Mouse (Mus musculus) CH12.LX (cell line): ENCODE measurements around the gene Cfap46. TPM values are rescaled to one million over a fixed set of nuclear protein-coding genes. Genes with fewer than 3 reads are reported as not detected.

Experiments
- DNase-seq: peaks from one replicate; pipeline ENCODE4 v3.0.0-alpha.2; 2013; ENCODE audit errors: extremely low read depth
- H3K27ac ChIP-seq: 2 replicates; pipeline ENCODE4 v1.5.1; 2012; ENCODE audit warnings: low read depth, mild to moderate bottlenecking, control low read depth, moderate library complexity; ENCODE audit not compliant: insufficient read depth
- H3K27me3 ChIP-seq: replicated peaks from 2 replicates; pipeline ENCODE3; 2012; ENCODE audit warnings: inconsistent platforms
- H3K36me3 ChIP-seq, 2 experiments: replicated peaks in 1 of 2; 2 replicates each; pipeline versions ENCODE3 to v1.6.1; 2012; ENCODE audit warnings: inconsistent platforms in 1 of 2, low read length in 1 of 2, mild to moderate bottlenecking in 1 of 2, mixed read lengths in 1 of 2, moderate library complexity in 1 of 2; ENCODE audit not compliant: control insufficient read depth in 1 of 2, insufficient read depth in 1 of 2
- H3K4me1 ChIP-seq, 2 experiments: 2 replicates each; pipeline ENCODE4 v1.6.1; 2012; ENCODE audit warnings: inconsistent platforms in 1 of 2, moderate library complexity in 1 of 2; ENCODE audit not compliant: insufficient read depth in 2 of 2, control insufficient read depth in 1 of 2
- H3K4me2 ChIP-seq: 2 replicates; pipeline ENCODE4 v1.6.1; 2012; ENCODE audit warnings: low read depth, mild to moderate bottlenecking, control low read depth; ENCODE audit not compliant: poor library complexity, insufficient read depth, severe bottlenecking
- H3K4me3 ChIP-seq, 3 experiments: fragments of 150-350 bp in 1 of 3; sonication (generic) in 1 of 3; replicated peaks in 1 of 3; 2 replicates each; pipeline versions ENCODE3 to v1.5.1; 2011 to 2012; ENCODE audit warnings: low read depth in 2 of 3, low read length in 2 of 3, mild to moderate bottlenecking in 2 of 3, moderate library complexity in 2 of 3, control low read depth in 1 of 3, improper control_type of control experiment in 1 of 3, inconsistent platforms in 1 of 3, mixed read lengths in 1 of 3; ENCODE audit not compliant: poor library complexity in 1 of 3
- H3K79me2 ChIP-seq: replicated peaks from 2 replicates; pipeline ENCODE4 v1.6.1; 2012; ENCODE audit warnings: mild to moderate bottlenecking, moderate library complexity; ENCODE audit not compliant: control insufficient read depth, poor library complexity, insufficient read depth, severe bottlenecking; ENCODE audit errors: extremely low read depth
- H3K9ac ChIP-seq: 2 replicates; pipeline ENCODE4 v1.6.1; 2012; ENCODE audit warnings: low read depth, mild to moderate bottlenecking, control low read depth, moderate library complexity; ENCODE audit not compliant: insufficient read depth
- H3K9me3 ChIP-seq: replicated peaks from 2 replicates; pipeline ENCODE3; 2012; ENCODE audit warnings: low read length, inconsistent platforms, mixed read lengths
- BHLHE40 ChIP-seq: IDR thresholded peaks from 2 replicates; pipeline ENCODE4 v1.6.1; 2011; ENCODE audit warnings: mild to moderate bottlenecking, low read depth, low read length, improper control_type of control experiment
- CHD1 ChIP-seq: IDR thresholded peaks from 2 replicates; pipeline ENCODE4 v1.6.1; 2012; ENCODE audit warnings: low read depth, low read length, improper control_type of control experiment, inconsistent platforms
- CHD2 ChIP-seq: IDR thresholded peaks from 2 replicates; pipeline ENCODE4 v1.6.1; 2011; ENCODE audit warnings: low read length, improper control_type of control experiment
- CTCF ChIP-seq, 2 experiments: IDR thresholded peaks in 1 of 2; conservative IDR thresholded peaks in 1 of 2; 2 replicates each; pipeline ENCODE4 v1.5.1; 2011 to 2012; ENCODE audit warnings: low read depth in 2 of 2, low read length in 2 of 2, improper control_type of control experiment in 1 of 2, inconsistent platforms in 1 of 2, mild to moderate bottlenecking in 1 of 2, moderate library complexity in 1 of 2
- E2F4 ChIP-seq: IDR thresholded peaks from 2 replicates; pipeline ENCODE4 v1.6.1; 2011; ENCODE audit warnings: low read depth, low read length, improper control_type of control experiment; ENCODE audit not compliant: insufficient replicate concordance
- ELF1 ChIP-seq: IDR thresholded peaks from 2 replicates; pipeline ENCODE4 v1.6.1; 2014; ENCODE audit warnings: low read depth, mild to moderate bottlenecking, inconsistent platforms, low read length, improper control_type of control experiment
- EP300 ChIP-seq: IDR thresholded peaks from 2 replicates; pipeline ENCODE4 v1.6.1; 2011; ENCODE audit warnings: low read length, improper control_type of control experiment
- ETS1 ChIP-seq: conservative IDR thresholded peaks from 2 replicates; pipeline ENCODE4 v1.6.1; 2012; ENCODE audit warnings: low read depth, mild to moderate bottlenecking, inconsistent platforms, low read length, improper control_type of control experiment, moderate library complexity
- GABPA ChIP-seq: IDR thresholded peaks from 2 replicates; pipeline ENCODE4 v1.6.1; 2012; ENCODE audit warnings: low read depth, low read length, improper control_type of control experiment, inconsistent platforms; ENCODE audit not compliant: insufficient replicate concordance
- HCFC1 ChIP-seq: IDR thresholded peaks from 2 replicates; pipeline ENCODE4 v1.6.1; 2012; ENCODE audit warnings: low read depth, mild to moderate bottlenecking, inconsistent platforms, low read length, improper control_type of control experiment
- IRF4 ChIP-seq: IDR thresholded peaks from 2 replicates; pipeline ENCODE4 v1.6.1; 2014; ENCODE audit warnings: low read depth, mild to moderate bottlenecking, inconsistent platforms, low read length, improper control_type of control experiment
- JUN ChIP-seq: IDR thresholded peaks from 2 replicates; pipeline ENCODE4 v1.6.1; 2011; ENCODE audit warnings: low read depth, mild to moderate bottlenecking, low read length, improper control_type of control experiment, moderate library complexity; ENCODE audit not compliant: insufficient read depth
- JUND ChIP-seq: conservative IDR thresholded peaks from 2 replicates; pipeline ENCODE4 v1.6.1; 2011; ENCODE audit warnings: low read depth, low read length, improper control_type of control experiment
- KAT2A ChIP-seq: IDR thresholded peaks from 2 replicates; pipeline ENCODE4 v1.6.1; 2012; ENCODE audit warnings: low read length, improper control_type of control experiment, inconsistent platforms; ENCODE audit not compliant: insufficient replicate concordance
- MAFK ChIP-seq: IDR thresholded peaks from 2 replicates; pipeline ENCODE4 v1.6.1; 2011; ENCODE audit warnings: low read length, improper control_type of control experiment; ENCODE audit not compliant: insufficient replicate concordance
- MAX ChIP-seq: IDR thresholded peaks from 2 replicates; pipeline ENCODE4 v1.6.1; 2011; ENCODE audit warnings: low read length, improper control_type of control experiment
- MAZ ChIP-seq: IDR thresholded peaks from 2 replicates; pipeline ENCODE4 v1.6.1; 2012; ENCODE audit warnings: low read depth, mild to moderate bottlenecking, inconsistent platforms, low read length, improper control_type of control experiment, moderate library complexity
- MEF2A ChIP-seq: IDR thresholded peaks from 2 replicates; pipeline ENCODE4 v1.6.1; 2014; ENCODE audit warnings: low read depth, mild to moderate bottlenecking, inconsistent platforms, low read length, improper control_type of control experiment, borderline replicate concordance
- MXI1 ChIP-seq: IDR thresholded peaks from 2 replicates; pipeline ENCODE4 v1.6.1; 2011; ENCODE audit warnings: mild to moderate bottlenecking, low read depth, low read length, improper control_type of control experiment
- MYC ChIP-seq: IDR thresholded peaks from 2 replicates; pipeline ENCODE4 v1.6.1; 2011; ENCODE audit warnings: low read depth, mild to moderate bottlenecking, improper control_type of control experiment, low read length
- NELFE ChIP-seq: IDR thresholded peaks from 2 replicates; pipeline ENCODE4 v1.6.1; 2011; ENCODE audit warnings: low read depth, low read length, improper control_type of control experiment
- NRF1 ChIP-seq: IDR thresholded peaks from 2 replicates; pipeline ENCODE4 v1.6.1; 2014; ENCODE audit warnings: low read depth, mild to moderate bottlenecking, inconsistent platforms, low read length, improper control_type of control experiment, moderate library complexity
- PAX5 ChIP-seq: IDR thresholded peaks from 2 replicates; pipeline ENCODE4 v1.6.1; 2012; ENCODE audit warnings: low read length, inconsistent platforms, mixed read lengths
- POLR2A ChIP-seq: IDR thresholded peaks from 2 replicates; pipeline ENCODE4 v1.6.1; 2011; ENCODE audit warnings: low read depth, mild to moderate bottlenecking, improper control_type of control experiment, low read length
- POLR2AphosphoS2 ChIP-seq: IDR thresholded peaks from 2 replicates; pipeline ENCODE4 v1.6.1; 2011; ENCODE audit warnings: low read depth, low read length, improper control_type of control experiment
- RAD21 ChIP-seq: IDR thresholded peaks from 2 replicates; pipeline ENCODE4 v1.6.1; 2011; ENCODE audit warnings: low read depth, mild to moderate bottlenecking, low read length, improper control_type of control experiment, moderate library complexity
- RCOR1 ChIP-seq: conservative IDR thresholded peaks from 2 replicates; pipeline ENCODE4 v1.6.1; 2012; ENCODE audit warnings: low read depth, mild to moderate bottlenecking, inconsistent platforms, low read length, improper control_type of control experiment
- SIN3A ChIP-seq: IDR thresholded peaks from 2 replicates; pipeline ENCODE4 v1.6.1; 2012; ENCODE audit warnings: low read length, improper control_type of control experiment, inconsistent platforms
- SMC3 ChIP-seq: IDR thresholded peaks from 2 replicates; pipeline ENCODE4 v1.6.1; 2011; ENCODE audit warnings: low read depth, low read length, improper control_type of control experiment
- TBP ChIP-seq: conservative IDR thresholded peaks from 2 replicates; pipeline ENCODE4 v1.6.1; 2011; ENCODE audit warnings: low read depth, low read length, improper control_type of control experiment
- TCF12 ChIP-seq: IDR thresholded peaks from 2 replicates; pipeline ENCODE4 v1.6.1; 2014; ENCODE audit warnings: low read depth, mild to moderate bottlenecking, inconsistent platforms, low read length, improper control_type of control experiment
- UBTF ChIP-seq: IDR thresholded peaks from 2 replicates; pipeline ENCODE4 v1.6.1; 2012; ENCODE audit warnings: low read depth, mild to moderate bottlenecking, inconsistent platforms, low read length, improper control_type of control experiment, moderate library complexity
- USF1 ChIP-seq: IDR thresholded peaks from 2 replicates; pipeline ENCODE4 v1.6.1; 2014; ENCODE audit warnings: low read depth, mild to moderate bottlenecking, inconsistent platforms, low read length, improper control_type of control experiment
- USF2 ChIP-seq: conservative IDR thresholded peaks from 2 replicates; pipeline ENCODE4 v1.6.1; 2011; ENCODE audit warnings: low read depth, low read length, improper control_type of control experiment
- ZC3H11A ChIP-seq: IDR thresholded peaks from 2 replicates; pipeline ENCODE4 v1.6.1; 2012; ENCODE audit warnings: low read depth, mild to moderate bottlenecking, inconsistent platforms, low read length, improper control_type of control experiment
- ZKSCAN1 ChIP-seq: IDR thresholded peaks from 2 replicates; pipeline ENCODE4 v1.6.1; 2012; ENCODE audit warnings: low read depth, inconsistent platforms, low read length, improper control_type of control experiment, borderline replicate concordance
- ZMIZ1 ChIP-seq: IDR thresholded peaks from 2 replicates; pipeline ENCODE4 v1.6.1; 2012; ENCODE audit warnings: low read depth, mild to moderate bottlenecking, inconsistent platforms, low read length, improper control_type of control experiment
- ZNF384 ChIP-seq: IDR thresholded peaks from 2 replicates; pipeline ENCODE4 v1.6.1; 2012; ENCODE audit warnings: low read depth, low read length, improper control_type of control experiment, inconsistent platforms
- dilution Hi-C: fragments of 300-500 bp; cut with MboI; formaldehyde crosslinking; loops from 2 replicates; pipeline ENCODE4 v1.14.3; 2020; ENCODE audit warnings: low sequenced_read_pairs; ENCODE audit not compliant: extremely low pct_unique_long_range_greater_than_20kb, extremely low pct_ligation_motif_present
- in situ Hi-C: fragments of 300-500 bp; cut with MboI; formaldehyde crosslinking; loops from 3 replicates; pipeline ENCODE4 v1.14.3; 2019; ENCODE audit warnings: low sequenced_read_pairs, low pct_ligation_motif_present, low pct_unique_long_range_greater_than_20kb, mixed read lengths
- polyA plus RNA-seq: library from polyadenylated mRNA; unstranded; fragments of >175 nt; gene quantifications from 2 replicates; pipeline ENCODE4 v1.2.1, GENCODE M21; 2012; ENCODE audit warnings: low read depth; ENCODE audit not compliant: insufficient read length
- total RNA-seq, 2 experiments: library from RNA; depleted of rRNA; stranded (reverse); fragments of 300-350 nt in 1 of 2; fragments of >200 nt in 1 of 2; gene quantifications; 2 replicates each; pipeline ENCODE4 v1.2.3; 2012 to 2014

Cfap46 gene
- total and polyA plus RNA-seq, 3 experiments = 0.11 to 0.13 (median 0.11) TPM

GRCm38 (mm10) chr7:139711821-139712220, 28.2 kb upstream of the Cfap46 start:
- Histone ChIP-seq H3K27me3 (no peaks in the 10 kb centered on the region), H3K9me3 (peaks cover 9% of the 10 kb centered on the region), H3K9ac (peak overlapping the region; percentile 50; the same call in 1 of the 2 replicates), H3K4me1 (peaks cover 10 to 46% of the 10 kb centered on the region in 2 experiments), H3K36me3 (no peaks in the 10 kb centered on the region), H3K79me2 (no peaks in the 10 kb centered on the region), H3K27ac (peak overlapping the region; percentile 89), H3K4me2 (peak overlapping the region; percentile 70; the same call in 1 of the 2 replicates), H3K4me3 (no peak overlapping the region)
- in situ Hi-C loops = no loop called here
- dilution Hi-C loops = no loop called here
- TF ChIP-seq CTCF (conservative IDR thresholded peaks at IDR 0.05 in 1 of 2, IDR thresholded peaks at IDR 0.05 in 1 of 2; ENCODE audit: low read depth in 2 of 2, low read length in 2 of 2) (peak in 1 of 2 experiments; percentile 57; a peak in 2 of 4 replicates), POLR2A (peak; percentile 62), JUND (peak; percentile 98), EP300 (peak; percentile 98), PAX5 (no peak), MEF2A (peak; percentile 95), GABPA (no peak), POLR2AphosphoS2 (no peak), ETS1 (peak; percentile 100), MYC (peak; percentile 95), JUN (peak; percentile 98), IRF4 (peak; percentile 91), BHLHE40 (peak; percentile 89), NELFE (peak; percentile 65), ZKSCAN1 (no peak), RCOR1 (peak; percentile 56; the same call in 1 of the 2 replicates), E2F4 (0 out of 2 replicates have a peak, but pooled peaks have one; percentile 58), CHD1 (no peak; the same call in 1 of the 2 replicates), USF2 (no peak), ELF1 (0 out of 2 replicates have a peak, but pooled peaks have one; percentile 54), USF1 (no peak), KAT2A (no peak; the same call in 1 of the 2 replicates), MAX (peak; percentile 84), MXI1 (peak; percentile 70; the same call in 1 of the 2 replicates), CHD2 (peak; percentile 88), SMC3 (peak; percentile 52; the same call in 1 of the 2 replicates), TBP (peak; percentile 76), HCFC1 (peak; percentile 57), ZNF384 (no peak), SIN3A (peak; percentile 86), UBTF (no peak), RAD21 (peak; percentile 53), TCF12 (peak; percentile 91), NRF1 (no peak), ZC3H11A (no peak), MAFK (peak; percentile 96), MAZ (peak; percentile 97), ZMIZ1 (peak; percentile 62; the same call in 1 of the 2 replicates)
- peak; percentile 96 for DNase-seq
